Mouse (Mus musculus) spleen, adult 2 months (tissue): ENCODE data around the gene Tchp.

Experiments
- CTCF ChIP-seq: fragments of 200-500 bp; IDR thresholded peaks from 2 replicates; pipeline ENCODE4 v1.5.1; 2011; ENCODE audit warnings: mild to moderate bottlenecking, inconsistent platforms; ENCODE audit not compliant: insufficient read depth, insufficient read length, insufficient replicate concordance; ENCODE audit errors: extremely low read depth
- POLR2A ChIP-seq: fragments of 200-500 bp; IDR thresholded peaks from 2 replicates; pipeline ENCODE4 v1.6.1; 2011; ENCODE audit warnings: low read depth, low read length, inconsistent platforms

DNA sequence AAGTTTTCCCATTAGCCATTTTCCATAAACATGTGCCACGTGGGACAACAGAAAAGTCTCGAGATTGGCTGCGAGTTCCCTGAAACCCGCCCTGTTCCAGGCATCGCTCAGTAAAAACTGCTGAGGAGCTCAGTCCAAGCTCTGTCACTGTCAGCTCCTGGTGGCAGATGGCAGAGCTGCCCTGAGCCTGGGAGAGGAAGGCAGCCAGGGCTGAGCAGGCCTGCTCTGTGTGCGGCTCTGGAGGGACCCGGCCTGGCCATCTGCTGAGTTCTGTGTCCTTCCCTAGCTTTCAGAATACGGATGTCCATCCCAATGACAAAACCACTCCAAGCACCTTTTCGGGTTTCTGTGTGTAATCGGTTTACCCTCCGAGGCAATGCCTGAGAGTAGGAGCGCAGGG lies 45.8 kb downstream of the Tchp start:
- no peak for TF ChIP-seq CTCF
- TF ChIP-seq POLR2A: no peak
